Mouse (Mus musculus) MEL (cell line): ENCODE measurements at regions not wholly inside any gene's neighbourhood (a gene's known extent, or its start where the extent isn't known, plus 50 kb on each side); places are given as distances from the start of the nearest gene placed in this dataset.

Experiments used
- CHD1 ChIP-seq: IDR thresholded peaks from 2 replicates; pipeline ENCODE4 v1.6.1; 2012; ENCODE audit warnings: low read depth, mild to moderate bottlenecking, inconsistent platforms, low read length, improper control_type of control experiment
- CTCF ChIP-seq, 3 experiments: IDR thresholded peaks in 2 of 3; conservative IDR thresholded peaks in 1 of 3; 2 replicates each; pipeline ENCODE4 v1.5.1; 2011 to 2012; ENCODE audit warnings: low read length in 3 of 3, low read depth in 2 of 3, mild to moderate bottlenecking in 2 of 3, improper control_type of control experiment in 1 of 3, inconsistent platforms in 1 of 3, mixed read lengths in 1 of 3, moderate library complexity in 1 of 3; ENCODE audit not compliant: control insufficient read depth in 1 of 3, insufficient read depth in 1 of 3, poor library complexity in 1 of 3, severe bottlenecking in 1 of 3
- EP300 ChIP-seq, 2 experiments: IDR thresholded peaks; 2 replicates each; pipeline ENCODE4 v1.6.1; 2011; ENCODE audit warnings: improper control_type of control experiment in 2 of 2, low read length in 2 of 2, low read depth in 1 of 2, mild to moderate bottlenecking in 1 of 2
- MAX ChIP-seq: IDR thresholded peaks from 2 replicates; pipeline ENCODE4 v1.6.1; 2011; ENCODE audit warnings: low read length, improper control_type of control experiment
- MAZ ChIP-seq: IDR thresholded peaks from 2 replicates; pipeline ENCODE4 v1.6.1; 2012; ENCODE audit warnings: low read depth, mild to moderate bottlenecking, inconsistent platforms, low read length, improper control_type of control experiment
- MYC ChIP-seq: IDR thresholded peaks from 2 replicates; pipeline ENCODE4 v1.6.1; 2011; ENCODE audit warnings: low read depth, mild to moderate bottlenecking, low read length, improper control_type of control experiment, moderate library complexity
- POLR2A ChIP-seq, 2 experiments: IDR thresholded peaks; 2 replicates each; pipeline ENCODE4 v1.6.1; 2011 to 2012; ENCODE audit warnings: low read length in 2 of 2, mild to moderate bottlenecking in 2 of 2, control low read depth in 1 of 2, improper control_type of control experiment in 1 of 2, low read depth in 1 of 2, moderate library complexity in 1 of 2; ENCODE audit not compliant: control insufficient read depth in 1 of 2, insufficient read depth in 1 of 2, poor library complexity in 1 of 2
- POLR2AphosphoS2 ChIP-seq: IDR thresholded peaks from 2 replicates; pipeline ENCODE4 v1.6.1; 2011; ENCODE audit warnings: low read length, improper control_type of control experiment
- SIN3A ChIP-seq: IDR thresholded peaks from 2 replicates; pipeline ENCODE4 v1.6.1; 2012; ENCODE audit warnings: low read length, improper control_type of control experiment, inconsistent platforms
- TAL1 ChIP-seq: IDR thresholded peaks from 2 replicates; pipeline ENCODE4 v1.6.1; 2012; ENCODE audit warnings: mild to moderate bottlenecking, inconsistent platforms, low read length, moderate library complexity, mixed read lengths
- USF1 ChIP-seq: IDR thresholded peaks from 2 replicates; pipeline ENCODE4 v1.6.1; 2014; ENCODE audit warnings: low read depth, mild to moderate bottlenecking, inconsistent platforms, low read length, improper control_type of control experiment, moderate library complexity

DNA sequence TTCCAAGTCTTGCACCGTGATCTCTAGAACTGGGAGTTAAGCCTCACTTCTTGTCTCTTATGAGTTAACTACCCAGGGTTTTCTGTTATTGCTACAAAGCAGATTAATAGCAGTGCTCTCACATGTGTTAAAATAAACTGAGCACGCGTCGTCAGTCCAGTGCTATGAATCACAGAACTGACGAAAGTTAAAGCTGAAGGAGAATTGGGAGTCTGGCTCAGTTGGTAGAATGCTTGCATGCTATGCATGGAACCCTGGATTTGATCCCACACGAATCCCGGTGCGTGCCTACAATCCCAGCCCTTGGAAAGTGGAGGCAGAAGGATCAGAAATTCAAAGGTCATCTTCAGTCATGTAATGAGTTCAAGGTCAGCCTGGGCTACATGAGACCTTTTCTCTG lies 121.6 kb upstream of the Plxna4 start:
- TF ChIP-seq POLR2AphosphoS2 (no peak), CHD1 (no peak), MAX (no peak), CTCF (IDR thresholded peaks at IDR 0.05 in 2 of 3, conservative IDR thresholded peaks at IDR 0.05 in 1 of 3; ENCODE audit: control insufficient read depth in 1 of 3, insufficient read depth in 1 of 3, low read depth in 2 of 3, low read length in 3 of 3, poor library complexity in 1 of 3, severe bottlenecking in 1 of 3) (no peak), TAL1 (no peak), POLR2A (IDR thresholded peaks at IDR 0.05; ENCODE audit: control insufficient read depth in 1 of 2, insufficient read depth in 1 of 2, low read depth in 1 of 2, low read length in 2 of 2, poor library complexity in 1 of 2) (no peak), SIN3A (no peak), USF1 (no peak), EP300 (IDR thresholded peaks at IDR 0.05; ENCODE audit: low read depth in 1 of 2, low read length in 2 of 2) (no peak), MAZ (no peak), MYC (no peak)
